Mouse (Mus musculus): ENCODE results near the gene Fbln1.

The Fbln1 gene

GRCm38 (mm10) chr15:85206703-85207075 lies 940 bp downstream of the Fbln1 start:
- DNase-seq (ENCODE audit: low read depth, low spot score): no peak

GRCm38 (mm10) chr15:85207081-85207480 lies 1.3 kb downstream of the Fbln1 start:
- no peak for DNase-seq (ENCODE audit: low read depth, low spot score)

DNA sequence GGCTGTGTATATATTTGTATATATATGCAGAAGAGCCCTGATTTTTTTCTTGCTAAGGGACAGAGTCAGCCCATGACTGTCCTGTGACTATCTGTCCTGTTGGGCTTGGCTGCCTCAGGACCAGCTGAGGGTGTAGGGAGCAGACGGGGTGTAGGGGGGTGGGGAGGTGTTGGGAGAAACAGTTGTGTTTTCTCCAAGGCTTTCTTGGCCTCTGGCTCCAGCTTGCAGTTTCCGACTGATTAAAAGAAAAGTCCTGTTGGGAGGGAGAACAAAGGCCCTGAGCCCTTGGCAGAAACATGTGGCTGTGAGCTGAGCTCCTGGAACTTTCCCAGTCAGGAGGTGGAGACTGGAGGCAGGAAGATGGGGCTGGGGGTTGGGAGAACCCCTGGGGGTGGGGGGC lies 2.0 kb downstream of the Fbln1 start:
- no peak for DNase-seq (ENCODE audit: low read depth, low spot score)

DNA sequence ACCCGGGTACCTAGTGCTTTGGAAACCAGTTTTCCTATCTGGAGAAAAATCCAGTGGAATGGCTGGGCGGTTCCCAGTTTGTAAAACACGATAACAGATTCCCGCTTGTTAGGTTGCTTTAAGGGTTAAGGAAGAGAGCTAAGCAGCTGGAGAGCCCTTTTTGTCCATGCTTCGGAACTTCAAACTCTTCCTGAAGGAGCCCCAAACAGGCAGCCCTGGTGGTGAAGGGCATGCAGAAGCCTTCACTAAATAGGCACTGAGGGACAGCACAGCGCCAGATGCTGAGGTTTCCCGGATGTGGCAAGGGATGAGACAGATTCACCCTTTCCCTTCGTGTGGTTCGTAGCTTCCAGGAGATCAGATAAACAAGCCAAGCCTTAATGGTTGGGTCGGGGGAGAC lies 2.6 kb downstream of the Fbln1 start:
- no peak for DNase-seq (ENCODE audit: low read depth, low spot score)

- DNase-seq (ENCODE audit: low read depth, low spot score): no peak
These were observed 3.6 kb downstream of the Fbln1 start for GRCm38 (mm10) chr15:85209341-85209740.

- no peak for DNase-seq (ENCODE audit: low read depth, low spot score)
These were observed 4.9 kb downstream of the Fbln1 start for GRCm38 (mm10) chr15:85210686-85211085.

DNA sequence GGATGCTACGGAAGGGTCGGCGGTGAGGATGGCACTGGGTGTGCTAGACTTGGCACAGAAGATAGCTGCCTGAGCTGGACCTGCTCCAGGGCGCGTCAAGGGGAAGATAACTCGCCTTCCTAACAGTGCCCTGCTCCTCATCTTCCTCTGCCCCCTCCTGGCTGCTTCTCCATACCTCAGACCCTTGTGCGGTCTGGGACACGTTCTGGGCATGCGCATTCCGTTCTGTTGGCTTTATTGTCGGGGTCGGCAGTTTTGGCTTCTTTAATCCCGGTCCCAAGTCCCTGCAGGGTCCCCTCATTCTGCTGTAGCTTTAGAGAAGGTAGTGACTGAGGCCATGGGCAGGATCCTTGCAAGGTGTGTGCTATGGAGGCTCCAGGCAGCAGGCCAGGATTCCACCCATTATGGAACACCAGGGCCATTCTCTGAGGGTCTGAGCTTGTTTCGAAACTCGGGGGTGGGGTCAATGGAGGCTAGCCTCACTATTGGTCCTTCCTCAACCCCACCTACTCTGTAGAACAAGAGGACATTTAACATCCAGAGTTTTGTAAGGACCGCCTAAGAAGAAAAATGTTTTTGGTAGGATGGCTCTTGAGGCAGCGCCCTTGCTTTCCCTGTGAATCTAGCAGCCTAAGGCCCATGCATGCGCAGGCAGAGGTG lies 5.5 kb downstream of the Fbln1 start:
- DNase-seq (ENCODE audit: low read depth, low spot score): no peak

DNA sequence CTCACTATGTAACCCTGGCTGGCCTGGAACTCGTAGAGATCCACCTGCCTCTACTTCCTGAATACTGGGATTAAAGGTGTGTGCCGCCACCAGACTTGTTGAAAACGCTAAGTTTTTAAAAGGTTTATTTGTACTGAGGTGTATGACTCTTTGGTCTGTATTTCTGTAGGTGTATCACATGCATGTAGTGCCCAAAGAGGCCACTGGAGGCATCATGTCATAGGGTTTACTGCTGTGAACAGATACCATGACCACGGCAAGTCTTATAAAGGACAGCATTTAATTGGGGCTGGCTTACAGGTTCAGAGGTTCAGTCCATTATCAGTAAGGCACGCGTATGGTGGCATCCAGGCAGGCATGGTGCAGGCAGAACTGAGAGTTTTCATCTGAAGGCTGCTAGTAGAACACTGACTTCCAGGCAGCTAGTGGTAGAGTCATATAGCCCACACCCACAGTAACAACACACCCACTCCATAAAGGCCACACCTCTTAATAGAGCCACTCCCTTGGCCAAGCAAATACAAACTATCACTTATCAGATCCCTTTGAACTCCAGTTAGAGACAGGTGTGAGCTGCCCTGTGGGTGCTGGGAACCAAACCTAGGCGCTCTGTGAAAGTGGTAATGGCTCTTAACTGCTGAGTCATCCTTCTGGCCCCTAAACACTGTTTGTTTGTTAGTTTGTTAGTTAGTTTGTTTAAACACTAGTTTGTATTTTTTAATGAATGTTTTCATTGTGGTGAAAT lies 10.5 kb downstream of the Fbln1 start:
- DNase-seq (ENCODE audit: low read depth, low spot score): no peak

DNA sequence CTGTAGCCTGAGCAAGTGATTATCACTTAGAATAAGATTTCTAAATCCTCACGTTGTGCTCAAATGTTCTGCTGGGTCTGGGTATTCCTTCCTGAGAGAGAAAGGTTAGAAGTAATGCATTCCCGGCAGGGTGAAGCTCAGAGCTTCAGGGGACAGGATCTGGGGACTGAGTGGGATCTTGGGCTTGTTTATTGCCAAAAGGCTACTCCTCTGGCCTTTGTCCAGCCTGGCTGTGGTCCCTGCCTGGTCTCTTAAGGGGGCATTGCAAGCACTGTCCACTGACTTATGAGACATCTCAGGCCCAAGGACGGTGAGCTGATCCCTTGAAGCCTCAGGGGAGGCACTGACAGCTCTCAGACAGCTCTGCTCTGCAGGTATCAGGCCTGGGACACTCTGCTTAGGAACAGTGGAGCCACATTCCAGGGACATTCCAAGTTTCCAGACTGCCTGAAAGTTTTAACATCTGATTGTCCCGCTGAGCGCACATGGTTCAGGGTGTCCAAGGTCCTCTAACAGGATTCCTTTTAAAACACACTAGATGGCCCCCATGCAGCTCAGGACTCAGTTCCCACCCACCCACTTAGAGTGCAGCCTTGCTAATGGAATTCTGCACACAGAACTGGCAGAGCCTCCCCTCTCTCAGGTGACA lies 13.0 kb downstream of the Fbln1 start:
- no peak for DNase-seq (ENCODE audit: low read depth, low spot score)

DNA sequence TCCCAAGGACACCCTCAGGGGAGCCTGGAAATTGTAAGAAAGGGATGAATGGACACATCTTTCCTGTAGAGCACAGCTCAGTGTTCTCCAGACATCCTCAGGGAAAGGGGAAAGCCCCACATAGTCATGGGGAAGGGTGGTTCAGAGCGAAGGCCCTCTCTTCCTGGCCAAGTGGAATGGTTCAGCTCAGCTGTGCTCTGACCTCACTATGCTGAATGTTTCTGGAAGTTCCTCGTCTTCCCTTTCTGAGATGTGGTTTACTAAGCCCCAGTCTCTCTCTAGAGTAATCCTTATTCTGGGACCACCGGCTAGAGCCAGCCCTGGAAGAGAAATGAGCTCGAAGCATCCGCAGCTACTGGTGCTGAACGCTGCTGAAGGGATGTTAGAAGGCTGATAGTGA lies 14.6 kb downstream of the Fbln1 start:
- DNase-seq (ENCODE audit: low read depth, low spot score): no peak

DNA sequence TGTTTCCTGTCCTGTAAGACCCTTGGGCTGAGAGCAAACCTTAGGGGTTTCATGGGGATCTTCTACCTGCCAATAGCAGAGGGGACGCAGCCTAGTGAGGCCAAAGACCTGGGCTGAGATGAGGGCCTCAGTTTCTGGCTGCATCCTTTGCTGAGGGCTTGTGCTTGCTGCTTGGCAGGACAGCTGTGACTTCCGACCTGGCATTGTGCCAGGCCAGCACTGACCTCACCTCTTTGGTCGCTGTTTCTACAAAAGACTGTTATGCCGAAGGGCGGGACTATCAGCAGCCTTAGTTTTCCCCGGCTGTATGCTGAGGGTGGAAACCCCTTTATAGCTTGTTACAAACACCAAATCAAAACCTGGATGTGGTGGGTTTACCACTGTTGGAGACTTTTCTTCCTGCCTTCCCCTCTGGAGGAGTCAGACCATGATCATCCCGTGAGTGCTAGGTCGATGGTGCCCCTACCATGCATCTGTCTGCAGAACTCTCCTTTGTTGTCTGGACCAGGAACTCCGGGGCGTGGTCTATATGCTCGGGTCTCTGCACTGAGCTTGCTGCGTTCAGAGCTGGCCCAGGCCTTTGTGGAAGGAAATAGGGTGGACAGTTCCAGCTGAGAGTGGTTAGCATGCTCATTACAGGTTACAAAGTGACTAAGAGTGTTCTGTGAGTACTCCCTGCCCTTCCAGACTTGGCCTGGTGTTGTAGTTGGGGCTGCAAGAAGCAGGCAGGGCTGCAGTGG lies 15.5 kb downstream of the Fbln1 start:
- DNase-seq (ENCODE audit: low read depth, low spot score): no peak

GRCm38 (mm10) chr15:85225693-85226092 lies 19.9 kb downstream of the Fbln1 start:
- no peak for DNase-seq (ENCODE audit: low read depth, low spot score)

- DNase-seq (ENCODE audit: low read depth, low spot score): no peak
These were observed 21.1 kb downstream of the Fbln1 start for GRCm38 (mm10) chr15:85226841-85227240.

GRCm38 (mm10) chr15:85228568-85228967 lies 22.8 kb downstream of the Fbln1 start:
- no peak for DNase-seq (ENCODE audit: low read depth, low spot score)

- no peak for DNase-seq (ENCODE audit: low read depth, low spot score)
These were observed 24.3 kb downstream of the Fbln1 start for GRCm38 (mm10) chr15:85229960-85230535.

DNA sequence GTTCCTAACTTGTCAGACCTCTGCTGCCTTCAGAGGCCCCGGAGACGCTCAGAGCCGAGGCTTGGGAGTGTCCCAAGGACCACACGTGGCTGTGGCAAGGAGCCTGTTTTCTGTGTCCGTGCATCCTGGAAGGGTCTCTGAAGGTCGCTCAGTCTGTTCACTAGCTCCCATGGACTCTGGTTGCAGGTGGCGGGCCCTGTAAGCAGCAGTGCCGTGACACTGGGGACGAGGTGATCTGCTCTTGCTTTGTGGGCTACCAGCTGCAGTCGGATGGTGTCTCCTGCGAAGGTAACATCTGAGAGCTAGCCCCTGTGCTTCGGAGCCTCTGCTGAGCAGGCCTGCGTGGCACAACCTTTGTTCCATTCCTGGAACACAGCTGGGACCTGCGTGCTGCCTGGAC lies 24.9 kb downstream of the Fbln1 start:
- DNase-seq (ENCODE audit: low read depth, low spot score): no peak

- peak; percentile 22 for DNase-seq (ENCODE audit: low read depth, low spot score)
These were observed 25.9 kb downstream of the Fbln1 start for GRCm38 (mm10) chr15:85231443-85232255.

- DNase-seq (ENCODE audit: low read depth, low spot score): no peak
These were observed 26.4 kb downstream of the Fbln1 start for GRCm38 (mm10) chr15:85232256-85232535.

DNA sequence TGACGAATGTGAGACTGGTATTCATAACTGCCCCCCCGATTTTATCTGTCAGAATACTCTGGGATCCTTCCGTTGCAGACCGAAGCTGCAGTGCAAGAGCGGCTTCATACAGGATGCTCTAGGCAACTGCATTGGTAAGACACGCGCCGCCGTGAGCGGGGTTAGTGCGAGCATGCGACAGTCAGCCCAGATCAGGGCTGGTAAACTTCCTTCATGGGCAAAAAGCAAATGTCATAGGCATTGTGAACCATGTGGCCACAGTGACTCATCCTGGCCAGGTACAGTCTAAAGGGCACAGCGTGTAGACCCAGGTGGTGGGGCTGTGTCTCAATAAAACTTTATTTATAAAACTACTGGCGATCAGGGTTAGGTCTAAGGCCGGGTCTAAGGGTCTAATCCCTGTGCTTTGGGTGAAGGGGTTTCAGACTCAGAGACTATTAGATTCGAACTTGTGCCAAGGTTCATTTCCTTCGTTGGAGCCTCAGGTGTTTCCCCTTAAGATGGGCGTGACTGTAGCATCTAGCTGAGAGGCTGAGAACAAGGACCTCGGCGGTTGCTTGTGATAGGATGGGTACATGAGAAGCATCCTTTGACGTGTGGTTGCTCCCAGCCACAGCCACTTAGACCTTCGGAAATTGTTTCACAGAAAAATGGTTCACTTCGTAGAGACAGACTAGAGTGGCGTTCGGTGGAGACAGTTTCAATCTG lies 26.9 kb downstream of the Fbln1 start:
- no peak for DNase-seq (ENCODE audit: low read depth, low spot score)

- no peak for DNase-seq (ENCODE audit: low read depth, low spot score)
These were observed 27.5 kb downstream of the Fbln1 start for GRCm38 (mm10) chr15:85233251-85233611.

GRCm38 (mm10) chr15:85233690-85234089 lies 27.9 kb downstream of the Fbln1 start:
- DNase-seq (ENCODE audit: low read depth, low spot score): no peak
